Mouse (Mus musculus) megakaryocyte, embryonic 14.5 days (primary cell): ENCODE data around the gene Adcy6.

Source experiments
- FLI1 ChIP-seq: IDR thresholded peaks from 2 replicates; pipeline ENCODE4 v1.6.1; 2012; ENCODE audit warnings: low read length, inconsistent platforms, mixed read lengths
- GATA1 ChIP-seq: IDR thresholded peaks from 3 replicates; pipeline ENCODE4 v1.6.1; 2012; ENCODE audit warnings: mixed read lengths, low read length, inconsistent platforms, borderline replicate concordance

DNA sequence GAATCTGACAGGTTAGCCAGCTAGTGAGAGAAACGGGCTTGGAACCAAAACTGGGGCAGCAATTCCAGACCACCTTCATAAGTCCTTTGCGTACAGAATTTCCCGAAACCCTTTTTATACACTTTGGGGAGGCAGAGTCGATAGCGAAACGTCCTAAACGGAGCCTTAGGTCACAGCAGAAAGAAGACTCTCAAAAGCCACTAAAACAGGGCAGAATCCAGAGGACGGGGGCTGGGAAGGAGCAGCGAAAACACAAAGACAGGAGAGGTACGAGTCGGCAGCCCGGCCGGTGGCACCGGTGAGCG, 43.0 kb downstream of the Adcy6 start:
- TF ChIP-seq FLI1 (no peak), GATA1 (no peak)
